Mouse (Mus musculus) WW6 (cell line): ENCODE measurements around the gene Sfxn4.

Experiments
- DNase-seq: peaks from one replicate; pipeline ENCODE4 v3.0.0-alpha.2; 2013; ENCODE audit warnings: low read depth, low spot score

Gene Sfxn4

DNA sequence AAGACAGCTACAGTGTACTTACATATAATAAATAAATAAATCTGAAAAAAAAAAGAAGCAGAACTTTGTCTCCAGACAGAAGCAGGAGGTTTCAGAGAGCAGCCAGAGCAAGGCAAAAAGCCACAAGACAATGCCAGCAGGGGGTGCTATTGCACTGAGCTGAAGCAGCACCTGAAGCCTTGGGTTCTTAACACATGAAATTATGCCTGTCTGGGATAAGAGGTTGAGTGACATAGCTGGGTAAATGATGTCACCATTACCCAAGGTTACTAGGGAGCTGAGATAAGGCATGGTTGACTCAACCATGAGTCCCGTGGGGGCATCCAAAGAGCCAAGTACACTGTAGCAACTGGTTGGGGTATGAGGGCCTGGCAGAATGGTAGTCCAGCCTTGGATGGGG lies 23.5 kb downstream of the Sfxn4 start:
- DNase-seq, result peak; percentile 31

DNA sequence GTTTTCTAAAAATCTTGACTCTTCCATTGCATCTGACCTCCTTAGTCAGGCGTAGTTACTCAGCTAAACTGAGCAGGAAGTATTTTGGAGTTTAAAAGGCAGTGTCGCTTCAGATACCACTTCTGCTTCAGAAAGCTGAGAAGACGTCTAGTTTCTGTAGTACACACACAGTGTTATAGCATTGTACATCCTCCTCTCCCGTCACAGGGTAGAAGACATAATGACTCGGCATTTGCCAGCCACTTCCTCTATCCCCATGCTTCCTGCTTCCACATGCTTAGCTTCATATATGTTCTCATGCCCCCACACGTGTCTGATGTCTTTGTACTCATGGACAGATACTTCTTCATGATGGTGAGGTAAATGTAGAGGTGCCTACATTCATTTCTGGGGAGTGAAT lies 42.6 kb downstream of the Sfxn4 start:
- no peak for DNase-seq

DNA sequence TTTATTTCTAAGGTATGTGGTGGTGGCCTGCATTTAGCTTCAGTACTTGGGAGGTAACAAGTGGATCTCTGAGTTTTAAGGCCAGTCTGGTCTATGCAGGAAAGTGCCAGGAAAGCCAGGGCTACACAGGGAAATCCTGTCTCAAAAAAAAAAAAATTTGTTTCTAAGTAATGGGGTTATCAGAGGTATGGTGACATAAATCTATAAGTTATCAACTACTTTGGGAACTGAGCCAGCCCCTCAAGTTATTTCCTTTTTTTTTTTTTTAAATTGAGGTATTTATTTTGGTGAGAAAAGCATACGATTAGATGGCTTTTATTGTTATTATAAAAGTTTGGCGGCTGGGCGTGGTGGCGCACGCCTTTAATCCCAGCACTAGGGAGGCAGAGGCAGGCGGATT lies 48.1 kb downstream of the Sfxn4 start:
- DNase-seq, result no peak

DNA sequence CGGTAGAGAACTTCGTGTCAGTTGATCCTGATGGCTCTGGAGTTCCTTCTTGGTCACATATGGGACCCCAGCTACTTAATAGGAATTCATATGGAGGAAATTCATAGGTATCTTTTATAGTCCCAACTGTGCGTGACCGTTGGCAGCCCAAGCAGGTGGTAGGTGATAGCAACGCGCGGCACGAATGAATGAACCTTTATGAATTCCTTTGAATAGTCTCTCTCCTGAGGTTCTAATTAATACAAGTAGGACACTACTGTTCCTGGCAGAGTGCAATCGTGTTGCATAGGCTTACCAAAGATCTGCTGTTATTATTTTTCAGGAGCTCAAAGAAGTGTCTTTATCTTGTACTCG lies 49.3 kb downstream of the Sfxn4 start:
- DNase-seq, result no peak

DNA sequence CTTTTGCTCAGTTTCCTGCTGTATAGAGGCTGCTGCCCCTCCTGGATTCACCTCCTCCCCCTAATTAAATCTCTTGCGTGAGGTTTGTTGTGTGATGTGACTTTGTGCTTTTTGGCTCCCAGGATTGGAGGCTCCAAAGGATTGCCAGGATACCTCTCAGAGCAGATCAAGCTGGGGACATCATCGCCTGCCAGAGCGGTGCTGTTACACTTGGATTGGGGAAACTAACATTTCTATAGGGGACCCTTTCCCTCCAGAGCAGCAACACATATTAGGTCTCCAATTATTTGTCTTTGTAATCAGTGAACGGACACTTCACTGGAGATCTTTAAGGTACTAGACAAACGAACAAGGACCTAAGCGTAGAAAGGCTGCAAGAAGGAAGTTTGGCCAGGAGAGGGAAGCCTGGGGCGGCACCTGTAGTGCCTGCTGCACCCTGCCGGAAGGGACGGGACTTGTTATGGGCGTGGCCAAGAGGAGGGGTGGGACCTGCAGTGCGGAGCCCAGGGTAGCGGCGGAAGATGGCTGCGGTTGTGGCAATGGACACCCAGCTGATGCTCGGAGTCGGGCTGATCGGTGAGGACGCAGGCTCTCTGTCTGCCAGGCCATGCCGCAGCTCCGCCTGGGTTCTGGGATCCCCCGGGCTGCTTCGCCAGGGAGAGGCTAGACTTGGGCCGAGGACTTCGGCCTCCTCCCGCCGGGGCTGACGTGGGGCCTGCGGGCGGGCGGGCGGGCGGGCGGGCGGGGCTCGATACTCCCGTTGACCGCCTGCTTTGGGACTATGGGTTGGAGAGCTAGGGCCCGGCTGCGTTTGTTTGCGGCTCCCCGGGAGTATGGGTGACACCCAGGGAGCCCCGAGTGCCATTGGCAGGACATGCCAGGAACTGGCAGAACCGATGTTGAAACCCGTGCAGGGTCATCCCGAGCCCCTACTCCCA lies 49.9 kb downstream of the Sfxn4 start, which contains the start of gene Fam45a:
Gene Fam45a, plus strand, starts transcription at position 488 of the 938 bp plus-strand sequence.
- peak; percentile 85 for DNase-seq

DNA sequence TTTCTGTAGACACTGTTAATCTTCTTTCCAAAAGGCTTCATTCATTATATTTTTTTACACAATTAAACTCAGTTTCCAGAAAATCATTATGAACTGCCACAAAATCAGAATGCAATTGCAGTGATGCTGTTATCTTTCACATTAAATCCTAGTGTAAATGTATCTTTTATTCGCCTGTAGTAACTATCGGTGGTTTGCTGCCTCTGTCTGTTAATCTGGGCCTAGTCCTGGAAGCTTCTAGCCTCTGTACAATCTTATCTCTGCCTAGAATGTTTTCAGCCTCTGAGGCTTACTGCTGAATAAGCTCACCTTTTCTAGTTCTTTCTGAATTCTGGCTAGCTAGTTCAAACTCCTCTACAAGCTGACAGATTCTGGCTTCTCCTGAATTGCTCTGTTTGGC lies 51.4 kb downstream of the Sfxn4 start:
- no peak for DNase-seq

DNA sequence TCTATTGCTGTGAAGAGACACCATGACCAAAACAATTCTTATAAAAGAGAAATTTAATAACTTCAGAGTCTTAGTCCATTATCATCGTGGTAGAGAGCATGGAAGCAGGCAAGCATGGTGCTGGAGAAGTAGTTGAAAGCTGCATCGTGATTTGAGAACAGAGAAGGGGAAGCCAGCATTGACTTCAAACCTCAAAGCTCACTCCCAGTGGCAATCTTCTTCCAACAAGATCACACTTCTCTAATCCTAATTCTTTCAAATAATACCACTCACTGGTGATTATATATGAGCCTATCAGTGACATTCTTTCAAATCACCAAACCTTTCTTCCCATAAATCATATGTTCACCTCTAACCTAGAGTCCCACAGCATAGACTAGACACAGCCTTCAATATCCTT lies 56.4 kb downstream of the Sfxn4 start:
- DNase-seq, result no peak

DNA sequence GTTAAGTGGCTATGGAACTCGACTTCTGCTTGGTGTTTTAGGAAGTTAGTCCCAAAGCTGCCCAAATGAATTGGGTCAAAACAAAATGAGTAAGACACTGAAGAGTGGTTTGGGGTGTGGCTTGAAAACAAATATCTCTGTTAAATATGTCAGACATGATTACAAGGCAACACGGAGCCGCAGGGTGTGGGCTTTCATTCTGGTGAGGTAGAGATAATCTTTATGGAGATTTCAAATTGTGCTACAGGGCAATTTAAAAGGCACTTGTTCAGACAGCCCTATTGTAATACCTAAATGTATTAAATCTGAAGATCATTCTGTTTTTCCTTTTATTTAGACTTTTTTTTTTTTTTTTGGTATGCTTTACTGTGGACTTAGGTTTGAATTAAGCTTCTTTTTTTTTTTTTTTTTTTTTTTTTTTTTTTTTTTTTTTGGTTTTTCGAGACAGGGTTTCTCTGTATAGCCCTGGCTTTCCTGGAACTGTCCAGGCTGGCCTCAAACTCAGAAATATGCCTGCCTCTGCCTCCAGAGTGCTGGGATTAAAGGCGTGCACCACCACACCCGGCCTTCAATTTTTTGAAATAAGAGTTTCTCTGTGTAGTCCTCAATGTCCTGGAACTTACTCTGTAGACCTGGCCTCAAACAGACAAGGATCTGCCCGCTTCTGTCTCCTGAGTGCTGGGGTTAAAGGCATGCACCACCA lies 61.3 kb downstream of the Sfxn4 start:
- DNase-seq, result no peak

DNA sequence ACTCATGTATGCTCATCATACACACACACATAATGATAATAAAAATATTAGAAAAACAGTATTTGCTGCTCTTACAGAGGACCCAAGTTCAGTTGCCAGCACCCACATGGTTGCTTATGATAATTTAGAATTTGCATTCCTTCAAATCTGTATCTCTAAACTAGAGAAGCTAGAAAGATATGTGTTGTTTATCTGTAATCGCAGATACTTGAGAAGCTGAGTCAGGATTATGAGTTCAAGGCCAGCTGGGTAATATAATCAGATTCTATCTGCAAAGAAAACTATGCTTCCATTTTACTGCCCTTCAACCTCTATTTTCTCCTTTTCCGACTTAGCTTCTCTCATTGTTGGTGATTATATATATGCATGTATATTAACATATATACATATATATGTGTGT lies 63.9 kb downstream of the Sfxn4 start:
- DNase-seq, result no peak

DNA sequence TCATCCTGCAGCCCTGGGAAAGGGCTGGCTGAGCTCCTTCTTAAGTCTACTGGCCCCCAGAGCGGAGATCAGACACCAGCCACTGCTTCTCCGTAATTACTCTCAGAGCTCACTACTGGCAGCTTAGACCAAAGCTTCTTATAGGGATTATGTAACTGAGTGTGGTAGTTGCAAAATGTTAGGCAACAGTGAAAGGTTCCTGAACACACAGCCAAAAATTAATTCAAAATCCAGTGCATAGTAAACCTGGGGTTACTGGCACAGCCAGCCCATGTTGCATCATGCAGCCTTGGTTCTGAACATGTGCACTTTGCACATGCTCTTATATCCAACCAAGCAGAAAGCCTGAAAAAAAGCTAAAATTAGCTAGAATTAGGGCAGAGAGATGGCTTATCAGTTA lies 66.0 kb downstream of the Sfxn4 start:
- DNase-seq, result no peak

DNA sequence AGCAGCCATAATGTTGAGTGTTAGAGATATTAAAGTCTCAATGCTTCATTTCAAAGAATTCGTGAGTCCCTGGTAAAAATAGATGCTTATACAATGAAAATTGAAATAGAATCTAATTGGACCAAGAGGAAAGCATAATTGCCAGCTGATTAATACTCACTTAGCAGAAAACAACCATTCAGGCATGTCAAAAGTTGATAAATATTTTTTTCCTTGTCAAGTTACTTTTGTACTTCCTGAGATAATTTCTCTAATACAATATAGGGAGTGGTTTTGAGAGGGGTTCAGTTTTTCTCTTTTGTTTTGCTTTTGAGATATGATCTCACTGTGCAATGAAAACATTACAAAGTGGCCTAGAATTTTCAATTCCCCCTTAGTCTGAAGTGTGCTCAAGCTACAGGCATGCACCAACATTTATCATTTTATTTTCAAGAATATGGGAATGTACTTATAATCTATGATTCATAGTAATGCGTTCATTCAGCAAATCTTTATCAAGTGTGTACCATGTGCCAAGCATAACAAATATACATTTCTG lies 68.0 kb downstream of the Sfxn4 start:
- DNase-seq, result no peak

DNA sequence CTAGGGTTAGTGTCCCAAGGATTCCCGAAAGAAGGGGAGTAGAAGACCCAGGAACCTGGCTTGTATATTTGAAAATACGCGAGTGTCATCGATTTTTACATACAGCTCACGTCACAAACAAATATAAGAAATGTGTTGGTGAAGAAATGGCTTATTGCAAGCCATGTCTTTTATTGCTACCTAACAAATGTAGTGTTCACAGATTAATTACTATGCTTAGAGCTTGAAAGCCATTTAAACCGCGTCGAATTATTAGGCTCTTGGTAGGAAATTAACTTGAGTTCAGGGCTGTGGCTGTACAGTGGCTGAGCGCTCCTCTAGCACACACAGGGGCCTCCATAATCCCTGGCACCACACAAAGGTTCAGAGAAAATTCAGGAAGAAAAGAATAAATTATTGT lies 70.1 kb downstream of the Sfxn4 start:
- DNase-seq, result no peak

DNA sequence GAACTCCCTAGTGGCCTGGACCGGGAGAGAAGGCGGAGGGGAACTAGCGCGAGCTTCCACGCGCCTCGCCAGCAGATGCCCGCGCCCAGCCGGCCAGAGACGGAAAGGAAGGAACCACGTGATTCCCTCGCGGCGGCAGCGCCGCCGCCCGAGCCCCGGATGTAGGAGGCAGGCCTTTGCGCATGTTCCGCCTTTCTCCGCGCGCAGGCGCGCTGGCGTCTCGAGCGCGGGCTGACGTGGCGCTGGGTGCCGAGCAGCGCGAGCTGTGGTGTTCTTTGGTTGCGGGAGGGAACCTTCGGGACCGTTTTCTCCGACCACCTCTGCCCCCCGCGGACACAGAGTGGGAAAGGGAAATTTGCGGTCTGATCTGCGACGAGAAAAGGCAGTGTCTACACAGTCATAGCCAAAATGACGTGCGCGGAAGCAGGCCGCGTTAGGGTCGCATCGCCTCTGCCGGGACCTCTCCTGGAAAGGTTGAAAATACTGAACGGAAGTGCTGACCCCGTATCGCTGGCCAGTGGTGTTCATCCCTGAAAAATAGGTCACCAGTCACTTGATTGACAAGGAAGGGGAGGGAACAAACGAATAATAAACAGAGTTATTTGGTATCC lies 70.6 kb downstream of the Sfxn4 start, which contains the start of gene Eif3a:
Gene Eif3a, minus strand, starts transcription at position 108 of the 611 bp plus-strand sequence.
- DNase-seq, result peak; percentile 88

DNA sequence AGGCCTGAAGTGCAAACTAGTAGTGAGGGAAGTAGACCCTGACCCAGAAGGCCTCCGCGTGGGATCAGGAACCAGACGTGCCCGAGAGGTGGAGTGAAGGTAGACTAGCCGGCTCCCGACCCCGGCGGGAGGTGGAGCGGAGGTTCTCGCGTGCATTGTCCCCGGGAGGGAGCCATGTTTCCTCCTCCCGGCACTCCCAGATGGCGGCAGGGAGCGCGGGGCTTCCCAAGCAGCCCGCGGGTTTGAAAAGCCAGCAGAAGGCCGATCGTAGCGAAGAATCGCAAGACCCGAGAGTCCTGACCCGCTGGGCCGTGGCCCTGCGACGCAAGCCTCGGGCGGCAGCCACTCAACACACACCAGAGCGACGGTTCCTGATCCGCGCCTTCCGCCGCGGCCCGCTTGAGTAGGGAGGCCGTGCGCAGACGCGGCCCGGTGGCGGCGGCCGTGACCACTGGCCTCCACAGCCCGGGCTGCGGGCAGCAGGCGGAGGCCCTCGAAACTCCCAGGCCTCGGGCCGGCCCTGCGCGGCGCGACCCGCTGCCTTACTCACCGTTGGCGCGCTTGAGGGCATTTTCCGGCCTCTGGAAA lies 71.3 kb downstream of the Sfxn4 start:
- DNase-seq, result no peak

DNA sequence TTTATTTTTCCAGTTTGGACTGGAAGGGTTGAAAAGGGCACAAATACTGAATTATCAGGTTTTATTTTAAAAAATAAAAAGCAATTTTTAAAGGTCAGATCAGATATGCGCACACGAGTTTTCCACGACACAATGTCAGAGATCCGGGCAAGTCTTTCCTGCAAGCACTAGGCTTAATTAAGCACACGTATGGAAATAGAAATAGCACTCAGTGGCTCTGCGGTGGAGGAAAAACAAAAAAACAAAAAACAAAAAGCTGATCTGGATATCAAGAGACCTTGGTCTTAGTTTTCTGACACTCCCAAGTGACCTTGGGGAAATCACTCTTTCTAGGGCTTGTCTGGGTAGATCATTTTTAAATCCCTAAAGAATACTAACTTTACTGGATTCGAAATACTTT lies 71.8 kb downstream of the Sfxn4 start:
- DNase-seq, result no peak

DNA sequence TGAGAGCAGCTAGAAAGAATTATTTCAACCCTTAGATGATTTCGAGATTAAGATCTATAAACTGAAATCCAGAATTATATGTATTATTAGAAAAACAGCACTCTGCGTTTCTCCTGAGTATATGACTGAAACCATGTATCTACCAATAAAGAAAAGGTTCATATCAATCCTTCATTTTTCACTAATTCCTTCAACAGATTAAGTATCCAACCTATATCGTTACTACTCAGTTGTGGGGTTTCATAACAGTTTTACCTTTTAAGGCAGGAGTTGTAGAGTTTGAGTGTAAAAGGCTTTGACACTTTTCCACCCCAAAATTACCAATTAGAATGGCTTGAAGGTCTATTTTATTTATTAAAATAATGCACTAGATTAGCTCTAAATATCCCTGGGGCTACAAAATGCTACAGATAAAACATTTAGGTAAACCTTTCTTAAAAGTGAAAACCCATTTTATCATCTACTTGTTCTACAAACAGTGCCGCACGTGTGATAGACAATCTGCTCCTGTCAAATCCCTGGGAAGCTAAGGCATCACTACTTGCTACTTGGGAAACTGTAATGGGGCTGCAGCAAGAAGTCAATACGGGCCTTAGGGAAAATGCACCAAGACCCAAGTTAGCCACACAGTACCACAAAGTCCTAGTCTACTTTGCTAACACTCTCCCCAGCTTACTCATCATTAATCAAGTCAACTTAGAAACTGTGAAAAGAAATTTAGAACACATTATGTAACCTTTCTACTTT lies 72.9 kb downstream of the Sfxn4 start:
- no peak for DNase-seq

DNA sequence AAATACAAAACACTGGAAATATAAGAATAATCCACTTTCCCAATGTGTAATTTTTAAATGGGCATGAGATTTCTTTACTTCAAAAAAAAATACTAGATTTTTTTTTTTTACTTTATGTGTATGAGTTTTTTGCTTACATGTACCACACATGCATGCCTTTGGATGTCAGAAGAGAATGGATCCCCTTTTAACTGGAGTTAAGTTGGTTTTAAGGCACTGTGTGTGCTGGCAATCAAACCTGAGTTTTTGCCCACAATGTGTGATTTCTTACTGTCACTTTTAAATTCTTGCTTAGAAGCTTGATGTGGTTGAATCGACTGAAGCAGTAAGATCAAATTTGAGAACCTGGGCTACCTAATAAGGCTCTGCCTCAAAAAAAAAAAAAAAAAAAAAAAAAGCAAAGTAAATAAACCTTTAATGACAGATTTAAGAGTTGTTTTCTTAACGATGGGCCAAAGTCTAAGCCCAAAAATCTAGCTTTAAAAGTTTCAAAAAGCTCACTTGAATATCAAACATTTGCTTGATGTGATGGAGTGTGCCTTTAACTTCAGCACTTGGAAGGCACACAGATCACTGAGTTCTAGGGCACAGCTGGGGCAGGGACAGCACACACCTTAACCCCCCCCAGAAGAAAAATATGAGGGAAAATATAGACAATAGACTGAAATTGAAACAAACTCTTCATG lies 73.7 kb downstream of the Sfxn4 start:
- DNase-seq, result no peak
